Mouse (Mus musculus): ENCODE data around the gene Ndufv1.

- TF ChIP-seq CTCF (IDR thresholded peaks at IDR 0.05; ENCODE audit: extremely low read depth, insufficient read depth, low read length) (no peak), POLR2A (IDR thresholded peaks at IDR 0.05; ENCODE audit: extremely low read depth, insufficient read depth, low read length) (no peak)
Measured at GRCm38 (mm10) chr19:3988750-3989149, 23.9 kb downstream of the Ndufv1 start.
